Mouse (Mus musculus) bone marrow macrophage, adult 2 months (primary cell): Measurements from ENCODE around the gene BC004004.

ENCODE experiments used
- CTCF ChIP-seq: IDR thresholded peaks from 2 replicates; pipeline ENCODE4 v1.5.1; 2012; ENCODE audit warnings: low read depth, mild to moderate bottlenecking, low read length, moderate library complexity
- POLR2A ChIP-seq: IDR thresholded peaks from 2 replicates; pipeline ENCODE4 v1.6.1; 2012; ENCODE audit warnings: mild to moderate bottlenecking, low read depth, low read length, borderline replicate concordance

DNA sequence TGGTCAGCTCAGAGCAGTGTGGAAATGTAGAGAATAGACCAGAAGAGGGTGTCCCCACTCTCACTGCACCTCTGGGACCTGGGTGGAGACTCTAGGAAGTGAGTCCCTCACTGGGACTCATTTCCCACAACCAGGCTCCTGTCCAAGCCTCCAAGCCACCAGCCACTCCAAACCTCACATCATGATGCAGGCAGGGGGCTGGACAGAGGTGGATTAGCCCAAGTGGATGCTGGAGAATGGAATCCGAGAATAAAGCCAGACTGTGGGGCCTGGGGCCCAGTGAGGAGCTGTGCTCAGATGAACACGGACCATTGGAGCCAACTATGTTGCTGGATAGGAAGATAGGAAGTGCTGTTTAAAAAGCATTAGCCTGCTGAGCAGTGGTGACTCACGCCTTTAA, 48.3 kb downstream of the BC004004 start:
- TF ChIP-seq CTCF (no peak), POLR2A (no peak)
